Mouse (Mus musculus) left cerebral cortex, postnatal 14 days (tissue): ENCODE results near the gene Cyp46a1. TPM values are rescaled to one million over a fixed set of nuclear protein-coding genes. Genes with fewer than 3 reads are reported as not detected.
A peak's percentile ranks its signal among the peaks of the same experiment; 100 is the strongest.

Source experiments
- DNase-seq, 2 experiments: peaks; one replicate each; pipeline ENCODE4 v3.0.0; 2021 to 2022; ENCODE audit warnings: low spot score in 2 of 2, mixed read lengths in 1 of 2
- intact Hi-C: fragments of 180-260 bp; cut with DNase I; formaldehyde crosslinking; loops from one replicate; pipeline ENCODE4 v1.15.1; 2025
- total RNA-seq, 2 experiments: library from RNA; stranded (reverse); gene quantifications; 2 replicates each; pipeline ENCODE4 v1.2.3; 2021

The Cyp46a1 gene
- total RNA-seq, 2 experiments from 2014 or later = 258 to 270 TPM

- no peak for DNase-seq
- intact Hi-C loops = no loop called here
Observed at GRCm38 (mm10) chr12:108310041-108310440, 24.1 kb upstream of the Cyp46a1 start.

- DNase-seq = no peak
- intact Hi-C loops = no loop called here
Observed at GRCm38 (mm10) chr12:108310456-108311027, 23.6 kb upstream of the Cyp46a1 start.

DNA sequence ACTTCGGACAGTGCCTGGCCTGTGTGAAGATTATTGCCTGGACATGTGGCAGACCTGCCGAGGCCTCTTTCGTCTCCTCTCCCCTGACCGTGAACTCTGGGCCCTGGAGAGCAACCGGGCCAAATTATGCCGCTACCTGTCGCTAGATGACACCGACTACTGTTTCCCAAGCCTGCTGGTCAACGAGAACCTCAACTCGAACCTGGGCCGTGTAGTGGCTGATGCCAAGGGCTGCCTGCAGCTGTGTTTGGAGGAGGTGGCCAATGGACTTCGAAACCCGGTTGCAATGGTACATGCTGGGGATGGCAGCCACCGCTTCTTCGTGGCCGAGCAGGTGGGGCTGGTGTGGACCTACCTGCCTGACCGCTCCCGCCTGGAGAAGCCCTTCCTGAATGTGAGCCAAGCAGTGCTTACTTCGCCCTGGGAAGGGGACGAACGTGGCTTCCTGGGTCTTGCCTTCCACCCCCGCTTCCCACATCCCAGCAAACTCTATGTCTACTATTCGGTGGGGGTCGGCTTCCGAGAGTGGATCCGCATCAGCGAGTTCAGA lies 22.4 kb upstream of the Cyp46a1 start:
- no peak for DNase-seq
- intact Hi-C loops = no loop called here

DNA sequence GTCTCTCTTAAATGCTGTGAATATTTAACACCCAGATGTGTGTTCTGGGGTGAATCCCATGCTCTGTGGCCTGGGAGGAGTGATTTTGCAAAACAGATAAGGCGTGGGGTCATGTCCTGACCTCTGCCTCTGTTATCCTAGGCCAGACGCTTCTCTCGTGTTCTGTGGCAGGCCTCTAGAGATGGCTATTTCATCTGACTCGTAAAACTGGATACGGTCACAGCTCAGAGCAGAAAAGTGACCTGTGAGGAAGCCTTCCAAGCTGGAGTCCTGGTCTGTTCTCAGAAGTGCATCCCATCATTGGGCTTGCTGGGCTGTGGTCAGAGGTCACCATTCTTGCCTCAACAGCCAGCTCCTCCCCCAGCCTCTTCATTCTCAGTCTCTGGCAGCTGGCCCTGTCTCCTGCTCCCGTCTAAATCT lies 21.7 kb upstream of the Cyp46a1 start:
- intact Hi-C loops = no loop called here
- DNase-seq = no peak

- intact Hi-C loops = no loop called here
- DNase-seq = no peak
Observed at GRCm38 (mm10) chr12:108313244-108313772, 20.9 kb upstream of the Cyp46a1 start.

- DNase-seq = no peak
- intact Hi-C loops = no loop called here
Observed at GRCm38 (mm10) chr12:108315818-108316217, 18.4 kb upstream of the Cyp46a1 start.

DNA sequence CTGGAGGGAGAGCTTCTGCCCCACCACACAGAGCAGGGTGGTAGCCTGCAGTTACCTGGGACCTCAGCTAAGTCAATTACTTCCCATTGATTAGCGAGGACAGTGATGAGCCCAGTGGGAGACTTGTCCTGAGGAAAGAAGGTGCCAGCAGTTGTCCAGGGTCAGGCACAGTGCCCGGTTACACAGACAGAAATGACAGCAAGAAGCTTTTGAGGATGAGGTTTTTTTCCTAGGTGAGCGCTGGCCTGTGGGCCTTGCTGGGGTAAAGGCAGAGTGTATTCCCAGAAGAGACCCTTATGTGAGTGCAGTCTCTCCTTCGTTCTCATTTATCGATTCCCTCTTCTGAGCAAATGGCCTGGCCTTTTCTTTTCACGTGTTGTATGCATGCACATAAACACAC lies 17.5 kb upstream of the Cyp46a1 start:
- intact Hi-C loops = no loop called here
- no peak for DNase-seq

DNA sequence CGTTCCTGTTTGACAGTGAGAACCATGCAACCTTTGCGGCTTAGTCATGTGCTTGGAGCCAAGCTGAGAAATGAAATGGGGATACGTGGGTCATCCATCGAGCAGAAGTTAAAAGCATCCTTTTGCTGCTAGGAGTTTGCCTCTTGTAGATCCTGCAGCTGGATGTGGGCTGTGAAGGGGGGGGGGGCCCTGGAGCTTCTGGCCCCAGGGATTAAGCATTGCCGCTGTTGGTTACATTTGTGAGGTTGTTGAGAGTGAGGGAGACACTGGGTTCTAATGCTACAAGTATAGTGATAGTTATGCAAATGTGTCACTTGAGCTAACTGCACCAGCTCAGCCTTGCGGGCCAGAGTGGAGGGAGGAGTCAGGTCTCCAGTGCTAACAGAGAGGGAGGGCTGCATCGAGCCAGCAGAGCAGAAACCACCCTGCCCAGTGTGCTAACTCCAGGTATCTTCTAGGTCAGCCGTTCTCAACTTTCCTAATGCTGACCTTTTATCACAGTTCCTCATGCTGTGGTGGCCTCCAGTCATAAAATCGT lies 16.9 kb upstream of the Cyp46a1 start:
- intact Hi-C loops = no loop called here
- DNase-seq = no peak

DNA sequence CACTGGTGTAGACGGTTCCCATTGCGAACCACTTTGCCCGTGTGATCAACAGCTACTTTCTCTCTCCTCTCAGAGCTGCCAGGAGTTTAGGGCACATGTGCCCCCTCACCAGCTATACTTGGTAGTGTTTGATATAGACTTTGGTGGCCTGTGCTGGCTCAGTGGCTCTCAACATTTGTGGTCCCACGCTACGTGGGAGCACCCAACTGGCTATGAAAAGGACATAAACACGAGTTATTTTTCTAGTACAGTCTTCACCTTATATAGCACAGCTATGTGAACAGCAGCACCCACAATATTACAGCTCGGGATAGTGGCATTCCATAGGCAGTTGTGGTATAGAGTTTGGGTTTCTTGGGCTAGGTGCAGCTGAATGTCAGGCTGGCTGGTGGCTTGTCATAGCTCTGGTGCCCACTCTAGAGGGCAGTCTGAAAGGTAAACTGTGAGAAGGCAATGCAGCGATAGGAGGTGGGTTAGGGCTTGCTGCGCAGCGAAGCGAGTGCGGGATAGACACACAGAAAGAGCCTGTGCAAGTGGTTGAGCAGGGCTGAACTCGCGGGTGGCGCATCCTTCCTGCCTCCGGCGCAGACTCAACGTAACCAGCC lies 16.3 kb upstream of the Cyp46a1 start:
- no peak for DNase-seq

DNA sequence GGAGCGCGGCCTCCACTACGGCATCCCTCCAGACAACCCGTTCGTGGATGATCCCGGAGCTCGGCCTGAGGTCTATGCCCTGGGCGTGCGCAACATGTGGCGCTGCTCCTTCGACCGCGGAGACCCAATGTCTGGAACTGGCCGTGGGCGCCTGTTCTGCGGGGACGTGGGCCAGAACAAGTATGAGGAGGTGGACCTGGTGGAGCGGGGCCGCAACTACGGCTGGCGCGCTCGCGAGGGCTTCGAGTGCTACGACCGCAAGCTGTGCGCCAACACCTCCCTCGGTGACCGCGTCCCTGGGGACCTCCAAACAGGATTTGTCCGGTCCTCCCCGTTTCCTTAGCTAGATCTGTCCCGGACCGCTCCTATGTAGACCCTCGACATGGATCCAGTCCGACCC lies 15.7 kb upstream of the Cyp46a1 start:
- intact Hi-C loops = no loop called here
- DNase-seq = no peak

More for the DNA sequence above, 16.3 kb upstream of the Cyp46a1 start:
- intact Hi-C loops = no loop called here

- intact Hi-C loops = no loop called here
- no peak for DNase-seq
Observed at GRCm38 (mm10) chr12:108320096-108320495, 14.1 kb upstream of the Cyp46a1 start.

- DNase-seq = no peak
- intact Hi-C loops = no loop called here
Observed at GRCm38 (mm10) chr12:108326401-108326800, 7.8 kb upstream of the Cyp46a1 start.

GRCm38 (mm10) chr12:108327889-108328491 lies 6.2 kb upstream of the Cyp46a1 start:
- peak; percentile 86 to 93 for DNase-seq
- intact Hi-C loops = no loop called here

- intact Hi-C loops = loop anchor here (2.0 kb wide), 1 partner anchor 160 kb away; no protein-coding TSS in a partner anchor
Observed at GRCm38 (mm10) chr12:108333056-108333455, 1.1 kb upstream of the Cyp46a1 start.

DNA sequence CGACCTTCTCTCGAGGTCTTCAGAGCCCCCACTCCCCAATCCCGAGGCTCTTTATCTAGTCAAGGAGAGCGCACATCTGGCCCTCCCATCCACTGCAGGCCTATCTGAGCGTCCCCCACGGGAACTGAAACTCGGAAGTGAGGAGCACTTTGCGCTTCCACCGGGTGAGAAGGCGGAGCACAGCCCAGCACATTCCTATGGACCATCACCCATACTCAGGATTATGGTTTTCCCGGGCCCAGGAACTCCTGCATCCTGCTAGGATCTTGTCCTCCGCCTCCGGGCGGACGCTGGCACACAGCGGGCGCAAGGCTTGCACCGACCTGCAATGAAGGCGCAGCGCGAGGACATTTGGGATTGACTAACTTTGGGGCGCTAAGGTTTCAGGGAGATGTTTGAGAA lies 699 bp upstream of the Cyp46a1 start:
- intact Hi-C loops = loop anchor here (2.0 kb wide), 1 partner anchor 159 kb away; no protein-coding TSS in a partner anchor

More at GRCm38 (mm10) chr12:108333056-108333455, 1.1 kb upstream of the Cyp46a1 start:
- DNase-seq = peak; percentile 82 to 86

GRCm38 (mm10) chr12:108334529-108334928 lies 348 bp downstream of the Cyp46a1 start:
- peak; percentile 44 to 50 for DNase-seq
- intact Hi-C loops = no loop called here

More for the DNA sequence above, 699 bp upstream of the Cyp46a1 start:
- DNase-seq = no peak

GRCm38 (mm10) chr12:108338572-108339190 lies 4.5 kb downstream of the Cyp46a1 start:
- intact Hi-C loops = no loop called here
- peak; percentile 60 to 73 for DNase-seq

DNA sequence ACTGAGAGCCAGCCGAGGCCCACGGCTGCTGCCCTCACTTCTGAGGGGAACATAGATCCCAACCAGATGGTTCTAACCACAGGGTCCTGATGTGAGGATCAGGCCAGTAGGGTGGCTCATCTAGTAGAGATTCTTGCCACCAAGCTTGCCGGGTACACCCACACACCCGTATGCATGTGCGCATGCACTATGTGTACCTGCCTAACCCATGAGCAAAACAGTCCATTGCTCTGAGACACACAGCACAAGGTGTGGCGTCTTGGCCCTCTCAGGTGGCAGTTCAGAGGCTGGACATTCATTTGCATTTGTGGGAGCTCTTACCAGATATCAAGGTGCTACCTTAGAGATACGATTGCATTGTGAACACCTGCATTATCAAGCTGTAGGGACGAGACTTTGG lies 14.0 kb downstream of the Cyp46a1 start:
- intact Hi-C loops = no loop called here
- DNase-seq = no peak

DNA sequence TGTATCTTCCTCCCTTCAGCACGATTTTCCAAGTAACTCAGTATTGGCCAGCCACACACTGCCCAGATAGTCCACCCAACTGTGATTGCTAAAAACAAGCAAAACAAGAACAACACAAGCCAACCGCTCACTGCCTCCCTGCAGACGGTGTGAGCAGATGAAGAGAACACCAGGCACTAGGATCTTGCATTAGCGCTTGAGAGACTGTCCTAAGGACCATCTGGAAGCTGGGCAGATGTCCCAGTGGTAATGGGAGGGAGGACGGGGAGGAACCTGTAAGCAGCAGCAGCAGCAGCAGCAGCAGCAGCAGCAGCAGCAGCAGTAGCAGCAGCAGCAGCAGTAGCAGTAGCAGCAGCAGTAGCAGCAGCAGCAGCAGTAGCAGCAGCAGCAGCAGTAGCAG lies 14.8 kb downstream of the Cyp46a1 start:
- intact Hi-C loops = no loop called here
- peak; percentile 37 to 40 for DNase-seq

DNA sequence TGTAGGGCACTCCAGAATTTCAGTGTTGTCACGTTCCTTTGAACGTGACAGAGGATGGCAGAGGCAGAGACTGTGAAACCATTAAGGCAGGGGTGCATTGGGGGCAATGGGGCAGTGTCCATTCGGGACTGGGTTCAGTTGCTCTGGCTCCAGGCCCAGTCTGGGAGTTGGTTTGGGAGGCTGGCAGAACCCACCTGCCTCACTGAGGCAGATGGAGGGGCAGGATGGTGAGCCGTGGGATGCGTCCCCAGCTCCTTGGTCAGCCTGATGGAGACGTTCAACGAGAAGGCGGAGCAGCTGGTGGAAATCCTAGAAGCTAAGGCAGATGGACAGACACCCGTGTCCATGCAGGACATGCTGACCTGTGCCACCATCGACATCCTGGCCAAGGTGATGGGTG lies 16.8 kb downstream of the Cyp46a1 start:
- no peak for DNase-seq
- intact Hi-C loops = no loop called here
